Mouse (Mus musculus) kidney, adult 2 months (tissue): ENCODE results near the gene Mctp1. TPM values are rescaled to one million over a fixed set of nuclear protein-coding genes. Genes with fewer than 3 reads are reported as not detected.
"Not testable (repeated sequence)": the region's sequence is repeated elsewhere in the genome, so short reads cannot be mapped to it uniquely, and the experiment has no call there.

Source experiments
- DNase-seq: peaks from one replicate; pipeline ENCODE4 v3.0.0; 2021
- H3K27ac ChIP-seq: fragments of 200-500 bp; 2 replicates; pipeline ENCODE4 v1.5.1; 2012; ENCODE audit warnings: low read depth, low read length, control low read depth, inconsistent platforms; ENCODE audit not compliant: insufficient read depth
- H3K27me3 ChIP-seq: fragments of 200-500 bp; replicated peaks from 2 replicates; pipeline ENCODE4 v1.6.1; 2012; ENCODE audit warnings: mild to moderate bottlenecking, moderate library complexity, low read length, inconsistent platforms; ENCODE audit not compliant: control insufficient read depth, insufficient read depth
- H3K36me3 ChIP-seq: fragments of 200-500 bp; 2 replicates; pipeline ENCODE4 v1.6.1; 2012; ENCODE audit warnings: mild to moderate bottlenecking, moderate library complexity, low read length, inconsistent platforms; ENCODE audit not compliant: control insufficient read depth, insufficient read depth
- H3K4me1 ChIP-seq: fragments of 200-500 bp; 2 replicates; pipeline ENCODE4 v1.6.1; 2011; ENCODE audit warnings: low read length; ENCODE audit not compliant: control insufficient read depth, insufficient read depth
- H3K4me3 ChIP-seq: fragments of 200-500 bp; 2 replicates; pipeline ENCODE4 v1.5.1; 2011; ENCODE audit warnings: mild to moderate bottlenecking, low read depth, low read length, control low read depth; ENCODE audit not compliant: insufficient read depth
- CTCF ChIP-seq: fragments of 200-500 bp; conservative IDR thresholded peaks from 2 replicates; pipeline ENCODE4 v1.5.1; 2011; ENCODE audit warnings: low read depth, mild to moderate bottlenecking, control low read depth, low read length, moderate library complexity, mixed read lengths; ENCODE audit not compliant: insufficient read depth, insufficient read length
- POLR2A ChIP-seq: fragments of 200-500 bp; IDR thresholded peaks from one replicate; pipeline ENCODE4 v1.6.1; 2011; ENCODE audit warnings: low read depth, low read length, control low read depth
- WGBS: fragments of 180-500 bp; shearing (Covaris S2); methylation state at CpG from one replicate; pipeline ENCODE4 v1.1.7; 2018; 5-methylcytosine and 5-hydroxymethylcytosine counted together
- polyA plus RNA-seq: library from polyadenylated mRNA; depleted of rRNA; stranded (reverse); fragments of >200 nt; gene quantifications from 2 replicates; pipeline ENCODE4 v1.2.3, GENCODE M21; 2012

Gene Mctp1
- polyA plus RNA-seq, 1 experiment, result 0.14 TPM

- DNase-seq, result no peak
- Histone ChIP-seq H3K4me1 (no peaks in the 10 kb centered on the region), H3K36me3 (no peaks in the 10 kb centered on the region), H3K4me3 (no peak overlapping the region), H3K27me3 (no peaks in the 10 kb centered on the region), H3K27ac (no peak overlapping the region)
- 83% methylated on average over 3 of the region's 3 CpGs for WGBS
- no peak for TF ChIP-seq CTCF
- no peak for TF ChIP-seq POLR2A
Measured at GRCm38 (mm10) chr13:76929152-76929551, 544.8 kb downstream of the Mctp1 start.

DNA sequence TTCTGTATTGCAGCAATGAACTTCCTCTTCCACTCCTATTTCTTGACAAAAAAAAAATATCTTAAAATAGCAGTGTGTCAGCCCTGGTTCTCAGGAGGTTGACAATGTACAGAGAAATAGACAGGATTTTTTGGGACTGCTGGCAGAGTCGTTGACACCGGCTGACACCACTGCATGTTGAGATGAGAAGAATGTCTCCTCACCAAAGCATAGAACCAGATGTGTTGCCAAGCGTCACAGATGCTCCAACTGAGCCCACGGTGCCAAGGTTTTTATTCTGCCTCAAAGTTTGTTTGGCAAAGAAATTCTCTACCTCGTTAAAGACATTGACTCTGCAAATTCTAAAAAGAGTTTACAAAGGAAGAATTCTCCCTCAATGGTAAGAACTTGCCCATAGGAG lies 548.6 kb downstream of the Mctp1 start:
- no peaks in the 10 kb centered on the region for H3K36me3 ChIP-seq
- no peak overlapping the region for H3K27ac ChIP-seq
- DNase-seq, result no peak
- 68% methylated on average over 5 of the region's 5 CpGs for WGBS
- no peaks in the 10 kb centered on the region for H3K4me1 ChIP-seq
- H3K27me3 ChIP-seq, result no peaks in the 10 kb centered on the region
- TF ChIP-seq POLR2A (no peak), CTCF (no peak)
- no peak overlapping the region for H3K4me3 ChIP-seq

GRCm38 (mm10) chr13:76949234-76949633 lies 564.9 kb downstream of the Mctp1 start:
- DNase-seq, result no peak
- Histone ChIP-seq H3K4me3 (no peak overlapping the region), H3K27me3 (no peaks in the 10 kb centered on the region), H3K36me3 (no peaks in the 10 kb centered on the region), H3K27ac (no peak overlapping the region), H3K4me1 (no peaks in the 10 kb centered on the region)
- no peak for TF ChIP-seq CTCF
- no peak for TF ChIP-seq POLR2A

- no peaks in the 10 kb centered on the region for H3K4me1 ChIP-seq
- H3K27ac ChIP-seq, result no peak overlapping the region
- no peak overlapping the region for H3K4me3 ChIP-seq
- no peaks in the 10 kb centered on the region for H3K27me3 ChIP-seq
- no peak for DNase-seq
- TF ChIP-seq CTCF, result no peak
- no peak for TF ChIP-seq POLR2A
- H3K36me3 ChIP-seq, result no peaks in the 10 kb centered on the region
Measured at GRCm38 (mm10) chr13:76967588-76967987, 583.3 kb downstream of the Mctp1 start.

- 0% methylated on average over 2 of the region's 2 CpGs for WGBS
- no peak overlapping the region for H3K4me3 ChIP-seq
- no peaks in the 10 kb centered on the region for H3K36me3 ChIP-seq
- TF ChIP-seq POLR2A (no peak), CTCF (peak; percentile 47)
- H3K4me1 ChIP-seq, result no peaks in the 10 kb centered on the region
- no peaks in the 10 kb centered on the region for H3K27me3 ChIP-seq
- H3K27ac ChIP-seq, result no peak overlapping the region
- peak; percentile 16 for DNase-seq
Measured at GRCm38 (mm10) chr13:76969386-76969785, 585.1 kb downstream of the Mctp1 start.

DNA sequence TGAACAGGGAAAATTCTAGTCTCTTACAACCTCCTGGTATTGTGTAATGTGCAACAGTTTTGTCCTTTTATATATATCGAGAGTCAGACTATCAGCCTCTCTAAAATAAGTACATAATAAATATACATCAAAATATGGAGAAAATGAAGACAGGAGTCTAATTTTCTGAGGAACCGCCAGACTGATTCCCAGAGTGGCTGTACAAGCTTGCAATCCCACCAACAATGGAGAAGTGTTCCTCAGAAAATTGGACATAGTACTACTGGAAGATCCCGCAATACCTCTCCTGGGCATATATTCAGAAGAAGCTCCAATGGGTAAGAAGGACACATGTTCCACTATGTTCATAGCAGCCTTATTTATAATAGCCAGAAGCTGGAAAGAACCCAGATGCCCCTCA lies 586.7 kb downstream of the Mctp1 start:
- not testable (repeated sequence) for DNase-seq, H3K36me3 ChIP-seq, H3K27me3 ChIP-seq, H3K27ac ChIP-seq, H3K4me1 ChIP-seq, H3K4me3 ChIP-seq
- 90% methylated on average over 3 of the region's 3 CpGs for WGBS

GRCm38 (mm10) chr13:77002628-77003027 lies 618.3 kb downstream of the Mctp1 start:
- Histone ChIP-seq H3K27ac (no peak overlapping the region), H3K36me3 (no peaks in the 10 kb centered on the region), H3K27me3 (no peaks in the 10 kb centered on the region), H3K4me1 (no peaks in the 10 kb centered on the region), H3K4me3 (no peak overlapping the region)
- WGBS, result 79% methylated on average over 3 of the region's 3 CpGs
- DNase-seq, result no peak
- TF ChIP-seq CTCF (no peak), POLR2A (no peak)

- Histone ChIP-seq H3K27me3 (no peaks in the 10 kb centered on the region), H3K27ac (no peak overlapping the region), H3K4me3 (no peak overlapping the region), H3K4me1 (no peaks in the 10 kb centered on the region), H3K36me3 (no peaks in the 10 kb centered on the region)
- DNase-seq, result no peak
- TF ChIP-seq POLR2A (no peak), CTCF (no peak)
- WGBS, result 96% methylated on average over 1 of the region's 1 CpGs
Measured at GRCm38 (mm10) chr13:77003684-77004083, 619.3 kb downstream of the Mctp1 start.
